Mouse (Mus musculus) heart, adult 11 months (tissue): Measurements from ENCODE around the gene Klk13.
"Not testable (repeated sequence)": the region's sequence is repeated elsewhere in the genome, so short reads cannot be mapped to it uniquely, and the experiment has no call there.

ENCODE experiments used
- DNase-seq: peaks from one replicate; pipeline ENCODE4 v3.0.0; 2022

Gene Klk13

GRCm38 (mm10) chr7:43712267-43712666 lies at the start of gene Klk13:
Gene Klk13 (plus strand): TSS chr7:43712567.
- DNase-seq: no peak

- no peak for DNase-seq
These were observed 49.6 kb upstream of the Klk13 start for GRCm38 (mm10) chr7:43662804-43663203.

- DNase-seq: not testable (repeated sequence)
These were observed 45.1 kb upstream of the Klk13 start for GRCm38 (mm10) chr7:43667221-43667620.

- no peak for DNase-seq
These were observed 43.8 kb upstream of the Klk13 start for GRCm38 (mm10) chr7:43668582-43668981.

- no peak for DNase-seq
These were observed 41.1 kb upstream of the Klk13 start for GRCm38 (mm10) chr7:43671064-43671808.

GRCm38 (mm10) chr7:43671809-43672580 lies 40.4 kb upstream of the Klk13 start, which contains the start of gene Ctu1:
Gene Ctu1 (plus strand): TSS chr7:43672016.
- DNase-seq: peak; percentile 100

- peak; percentile 90 for DNase-seq
These were observed 39.6 kb upstream of the Klk13 start for GRCm38 (mm10) chr7:43672581-43673260.

- no peak for DNase-seq
These were observed 37.3 kb upstream of the Klk13 start for GRCm38 (mm10) chr7:43675091-43675490.

GRCm38 (mm10) chr7:43678517-43678916 lies 33.9 kb upstream of the Klk13 start:
- DNase-seq: peak; percentile 92

- peak; percentile 92 for DNase-seq
These were observed 31.4 kb upstream of the Klk13 start for GRCm38 (mm10) chr7:43680960-43681359.

GRCm38 (mm10) chr7:43682511-43682910 lies 29.9 kb upstream of the Klk13 start:
- not testable (repeated sequence) for DNase-seq

GRCm38 (mm10) chr7:43685088-43685487 lies 27.3 kb upstream of the Klk13 start:
- DNase-seq: peak; percentile 96

GRCm38 (mm10) chr7:43690118-43690517 lies 22.2 kb upstream of the Klk13 start, which contains the start of gene Klk14:
Gene Klk14 (plus strand): TSS chr7:43690418.
- DNase-seq: no peak

- DNase-seq: no peak
These were observed 2.3 kb upstream of the Klk13 start for GRCm38 (mm10) chr7:43710031-43710430.

GRCm38 (mm10) chr7:43712917-43713316 lies 550 bp downstream of the Klk13 start:
- no peak for DNase-seq

GRCm38 (mm10) chr7:43713741-43714351 lies 1.5 kb downstream of the Klk13 start:
- no peak for DNase-seq

GRCm38 (mm10) chr7:43747788-43748187 lies 35.4 kb downstream of the Klk13 start:
- peak; percentile 98 for DNase-seq

- no peak for DNase-seq
These were observed 40.4 kb downstream of the Klk13 start for GRCm38 (mm10) chr7:43752806-43753205.

- peak; percentile 49 for DNase-seq
These were observed 54.1 kb downstream of the Klk13 start for GRCm38 (mm10) chr7:43766484-43766883.

GRCm38 (mm10) chr7:43768597-43768996 lies 56.2 kb downstream of the Klk13 start, which contains the start of gene Klk12:
Gene Klk12 (plus strand): TSS chr7:43768897.
- peak; percentile 68 for DNase-seq

GRCm38 (mm10) chr7:43769636-43770035 lies 57.3 kb downstream of the Klk13 start:
- peak; percentile 62 for DNase-seq

GRCm38 (mm10) chr7:43770701-43771100 lies 58.3 kb downstream of the Klk13 start:
- peak; percentile 78 for DNase-seq

GRCm38 (mm10) chr7:43771916-43772315 lies 59.5 kb downstream of the Klk13 start:
- DNase-seq: peak; percentile 70
